Mouse (Mus musculus) thymus, postnatal 0 days (tissue): ENCODE results near the gene Shkbp1. TPM values are rescaled to one million over a fixed set of nuclear protein-coding genes. Genes with fewer than 3 reads are reported as not detected.
A peak's percentile ranks its signal among the peaks of the same experiment; 100 is the strongest.

Source experiments
- DNase-seq: peaks from one replicate; pipeline ENCODE4 v3.0.0-alpha.2; 2015; ENCODE audit warnings: low spot score
- polyA plus RNA-seq: library from polyadenylated mRNA; unstranded; fragments of >200 nt; fragmentation: Nextera tagmentation; extraction: Ambion mirVana; gene quantifications from 2 replicates; pipeline ENCODE4 v1.2.1, GENCODE M21; 2015

The Shkbp1 gene
- polyA plus RNA-seq, 1 experiment from 2014 or later: 46.3 TPM

- no peak for DNase-seq
Observed at GRCm38 (mm10) chr7:27334405-27334911, 21.4 kb downstream of the Shkbp1 start.

GRCm38 (mm10) chr7:27333316-27333941, 22.4 kb downstream of the Shkbp1 start:
- DNase-seq: no peak

GRCm38 (mm10) chr7:27332353-27333199, 23.2 kb downstream of the Shkbp1 start:
- peak; percentile 90 for DNase-seq

GRCm38 (mm10) chr7:27331854-27332253, 24.0 kb downstream of the Shkbp1 start:
- DNase-seq: no peak

GRCm38 (mm10) chr7:27331541-27331851, 24.3 kb downstream of the Shkbp1 start:
- DNase-seq: no peak

GRCm38 (mm10) chr7:27330709-27331540, 24.9 kb downstream of the Shkbp1 start:
- DNase-seq: peak; percentile 87

GRCm38 (mm10) chr7:27329981-27330380, 25.8 kb downstream of the Shkbp1 start:
- DNase-seq: no peak

- peak; percentile 89 for DNase-seq
Observed at GRCm38 (mm10) chr7:27329326-27329947, 26.4 kb downstream of the Shkbp1 start.

- no peak for DNase-seq
Observed at GRCm38 (mm10) chr7:27328648-27329047, 27.2 kb downstream of the Shkbp1 start.

GRCm38 (mm10) chr7:27328161-27328560, 27.7 kb downstream of the Shkbp1 start:
- DNase-seq: no peak

GRCm38 (mm10) chr7:27327500-27327899, 28.3 kb downstream of the Shkbp1 start:
- no peak for DNase-seq

GRCm38 (mm10) chr7:27326101-27326880, 29.5 kb downstream of the Shkbp1 start:
- DNase-seq: no peak

GRCm38 (mm10) chr7:27325697-27326096, 30.1 kb downstream of the Shkbp1 start:
- DNase-seq: no peak

- no peak for DNase-seq
Observed at GRCm38 (mm10) chr7:27324928-27325327, 30.9 kb downstream of the Shkbp1 start.

GRCm38 (mm10) chr7:27324161-27324560, 31.7 kb downstream of the Shkbp1 start:
- no peak for DNase-seq

GRCm38 (mm10) chr7:27323001-27323400, 32.8 kb downstream of the Shkbp1 start:
- no peak for DNase-seq

- DNase-seq: no peak
Observed at GRCm38 (mm10) chr7:27322291-27322690, 33.5 kb downstream of the Shkbp1 start.

- no peak for DNase-seq
Observed at GRCm38 (mm10) chr7:27319411-27319810, 36.4 kb downstream of the Shkbp1 start.

GRCm38 (mm10) chr7:27315958-27316357, 39.9 kb downstream of the Shkbp1 start:
- DNase-seq: peak; percentile 80

GRCm38 (mm10) chr7:27314393-27314792, 41.4 kb downstream of the Shkbp1 start:
- no peak for DNase-seq
